Mouse (Mus musculus) kidney, adult 2 months (tissue): ENCODE results near the gene Ttbk2.

Experiments
- CTCF ChIP-seq: fragments of 200-500 bp; conservative IDR thresholded peaks from 2 replicates; pipeline ENCODE4 v1.5.1; 2011; ENCODE audit warnings: low read depth, mild to moderate bottlenecking, control low read depth, low read length, moderate library complexity, mixed read lengths; ENCODE audit not compliant: insufficient read depth, insufficient read length
- POLR2A ChIP-seq: fragments of 200-500 bp; IDR thresholded peaks from one replicate; pipeline ENCODE4 v1.6.1; 2011; ENCODE audit warnings: low read depth, low read length, control low read depth

DNA sequence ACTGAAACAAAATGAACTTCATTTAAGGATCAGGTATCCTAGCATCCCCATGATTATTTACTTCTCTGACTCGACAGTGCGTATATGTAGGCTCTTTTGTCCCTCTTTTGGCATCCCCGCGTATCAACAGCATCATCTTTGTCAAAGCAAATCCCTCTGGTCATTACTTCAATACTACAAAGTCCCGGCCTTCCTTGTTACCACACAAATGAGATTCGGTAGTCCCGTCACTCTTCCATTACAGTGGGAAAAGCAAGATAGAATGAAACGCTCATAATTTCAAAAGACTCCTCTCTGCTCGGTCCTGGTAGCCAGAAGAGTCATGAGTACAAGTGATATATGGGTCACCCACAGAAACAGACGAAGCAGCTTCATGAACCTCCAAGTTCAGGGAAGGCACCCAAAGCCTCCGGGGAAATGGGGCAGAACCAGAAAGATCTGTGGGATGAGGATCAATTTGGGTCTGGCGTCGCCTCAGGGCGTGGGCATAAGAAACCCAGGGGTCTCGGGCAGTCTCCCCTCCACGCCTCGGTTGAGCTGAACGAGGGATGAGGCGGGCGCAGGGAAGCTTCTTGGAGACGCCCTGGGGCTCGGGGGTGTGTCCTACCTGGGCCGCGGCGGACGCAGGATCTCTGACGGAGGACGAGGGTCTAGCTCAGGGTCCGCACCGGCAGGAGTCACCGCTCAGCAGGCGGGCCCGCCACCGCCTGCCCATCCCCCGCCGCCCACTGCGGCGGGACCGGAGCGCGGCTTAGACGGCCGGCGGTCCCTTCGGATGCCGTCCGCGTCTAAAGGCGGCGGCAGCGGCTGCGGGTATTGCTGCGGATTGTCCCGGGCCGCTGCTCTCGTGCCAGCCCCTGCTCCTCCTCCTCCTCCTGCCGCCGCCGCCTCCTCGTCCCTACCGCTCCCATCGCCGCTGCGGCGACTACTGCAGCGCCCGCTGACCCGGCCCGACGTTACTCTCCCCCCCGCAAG is 668 bp downstream of the Ttbk2 start, which contains the start of gene Cdan1:
- TF ChIP-seq CTCF (no peak), POLR2A (no peak)
